Mouse (Mus musculus) lung, postnatal 4 days (tissue): ENCODE data around the gene Sap30bp.

Experiments
- DNase-seq, 2 experiments: peaks; one replicate each; pipeline ENCODE4 v3.0.0; 2021

The Sap30bp gene

DNA sequence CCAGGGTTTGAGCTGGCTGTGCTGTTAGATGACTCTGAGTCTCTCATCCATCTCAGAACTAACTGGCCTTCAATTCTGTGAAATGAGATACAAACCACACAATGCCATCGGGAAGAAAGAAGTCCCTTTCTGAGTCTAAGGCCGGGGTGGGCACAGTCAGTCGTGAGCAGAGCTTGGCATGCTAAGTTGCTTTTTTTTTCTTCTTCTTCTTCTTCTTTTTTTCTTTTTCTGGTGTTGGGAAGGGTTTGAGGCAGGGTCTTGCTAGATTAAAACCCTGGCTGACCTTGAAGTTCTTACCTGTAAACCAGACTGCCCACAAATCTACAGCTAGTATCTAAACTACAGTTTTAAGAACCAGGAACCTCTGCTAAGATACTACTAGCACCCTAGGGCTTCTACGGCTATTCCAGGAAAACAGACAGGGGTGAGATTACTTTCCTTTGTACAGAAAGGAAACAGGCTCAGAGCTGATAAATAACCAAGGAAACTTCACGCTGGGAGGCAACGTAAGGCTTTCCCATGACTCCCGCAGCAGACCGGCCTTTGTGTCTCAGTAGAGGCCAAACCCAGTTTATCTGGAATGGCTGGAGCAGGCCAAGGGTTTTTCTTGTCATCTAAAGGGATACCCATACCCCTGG, 71.2 kb downstream of the Sap30bp start:
- no peak for DNase-seq

- DNase-seq = peak; percentile 91 to 92
Measured at GRCm38 (mm10) chr11:116004840-116005700, 72.0 kb downstream of the Sap30bp start.

GRCm38 (mm10) chr11:116005701-116006419, 72.8 kb downstream of the Sap30bp start:
- DNase-seq = no peak

- no peak for DNase-seq
Measured at GRCm38 (mm10) chr11:116007095-116007850, 74.2 kb downstream of the Sap30bp start.

- no peak for DNase-seq
Measured at GRCm38 (mm10) chr11:116008411-116008810, 75.3 kb downstream of the Sap30bp start.

- no peak for DNase-seq
Measured at GRCm38 (mm10) chr11:116008832-116009375, 75.8 kb downstream of the Sap30bp start.

GRCm38 (mm10) chr11:116009661-116010060, 76.6 kb downstream of the Sap30bp start:
- DNase-seq = no peak

DNA sequence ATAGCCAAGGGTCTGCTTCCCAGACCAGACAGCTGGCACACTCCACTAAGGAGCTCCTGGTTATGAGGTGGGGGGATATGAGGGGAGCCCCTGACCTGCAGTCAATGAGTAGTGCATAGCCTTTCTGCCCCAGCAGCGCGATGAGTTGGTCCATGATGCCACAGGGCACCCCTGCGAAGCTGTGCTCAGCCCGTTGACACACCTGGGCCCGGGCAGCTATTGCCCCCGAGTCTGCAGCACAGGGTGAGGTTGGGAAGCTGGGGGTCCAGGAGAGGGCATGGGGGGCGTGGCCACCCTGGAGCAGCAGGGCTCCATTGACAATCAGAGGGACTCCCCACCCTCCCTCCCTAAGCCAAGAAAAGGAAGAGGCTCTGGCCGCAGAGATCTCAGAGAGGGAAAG, 77.1 kb downstream of the Sap30bp start:
- DNase-seq = no peak

- no peak for DNase-seq
Measured at GRCm38 (mm10) chr11:116010948-116011347, 77.9 kb downstream of the Sap30bp start.

- no peak for DNase-seq
Measured at GRCm38 (mm10) chr11:116011529-116012261, 78.6 kb downstream of the Sap30bp start.

GRCm38 (mm10) chr11:116012262-116012947, 79.3 kb downstream of the Sap30bp start, which contains the start of gene Galk1:
Galk1 (minus strand) TSS chr11:116012719.
- peak; percentile 93 to 97 for DNase-seq

GRCm38 (mm10) chr11:116014821-116015220, 81.7 kb downstream of the Sap30bp start:
- no peak for DNase-seq
